Mouse (Mus musculus) C2C12 (cell line): ENCODE results near the gene Llgl2. TPM values are rescaled to one million over a fixed set of nuclear protein-coding genes. Genes with fewer than 3 reads are reported as not detected.

Source experiments
- H3K27me3 ChIP-seq: one replicate; pipeline ENCODE4 v1.6.1; 2011; ENCODE audit not compliant: control insufficient read depth, insufficient read depth, insufficient read length
- H3K36me3 ChIP-seq: one replicate; pipeline ENCODE4 v1.6.1; 2011; ENCODE audit not compliant: control insufficient read depth, insufficient read depth
- H3K4me3 ChIP-seq: one replicate; pipeline ENCODE4 v1.5.1; 2011; ENCODE audit warnings: mild to moderate bottlenecking, control low read depth; ENCODE audit not compliant: poor library complexity, insufficient read depth, severe bottlenecking
- H3K79me2 ChIP-seq: one replicate; pipeline ENCODE4 v1.6.1; 2011; ENCODE audit not compliant: control insufficient read depth, insufficient read depth
- H3K79me3 ChIP-seq: one replicate; pipeline ENCODE4 v1.6.1; 2011; ENCODE audit warnings: low read depth, control low read depth
- H3ac ChIP-seq: one replicate; pipeline ENCODE3; 2011; ENCODE audit warnings: low read depth; ENCODE audit not compliant: control insufficient read depth, insufficient read length
- CEBPB ChIP-seq: IDR thresholded peaks from one replicate; pipeline ENCODE4 v1.6.1; 2011; ENCODE audit warnings: low read depth, mild to moderate bottlenecking, control low read depth, moderate library complexity
- CTCF ChIP-seq: IDR thresholded peaks from one replicate; pipeline ENCODE4 v1.5.1; 2011; ENCODE audit not compliant: control insufficient read depth, insufficient read depth, insufficient read length
- FOSL1 ChIP-seq: IDR thresholded peaks from one replicate; pipeline ENCODE4 v1.8.0; 2011; ENCODE audit warnings: mild to moderate bottlenecking, low read length; ENCODE audit not compliant: poor library complexity, insufficient read depth, severe bottlenecking
- MAX ChIP-seq: IDR thresholded peaks from one replicate; pipeline ENCODE4 v1.6.1; 2011; ENCODE audit warnings: mild to moderate bottlenecking, control low read depth
- MYOD1 ChIP-seq: IDR thresholded peaks from one replicate; pipeline ENCODE4 v1.6.1; 2011; ENCODE audit warnings: low read depth; ENCODE audit not compliant: control insufficient read depth, insufficient read length
- MYOG ChIP-seq: IDR thresholded peaks from one replicate; pipeline ENCODE4 v1.6.1; 2011; ENCODE audit not compliant: control insufficient read depth, insufficient read length; ENCODE audit errors: extremely low read depth
- USF1 ChIP-seq: IDR thresholded peaks from one replicate; pipeline ENCODE4 v1.6.1; 2011; ENCODE audit warnings: low read depth, mild to moderate bottlenecking, control low read depth, moderate library complexity
- polyA plus RNA-seq: library from polyadenylated mRNA; unstranded; fragments of >200 nt; fragmentation: generic; extraction: Trizol; gene quantifications from one replicate; pipeline ENCODE4 v1.2.1, GENCODE M21; 2012; ENCODE audit warnings: missing spikeins

The Llgl2 gene
- polyA plus RNA-seq, 1 experiment: 0.51 TPM

DNA sequence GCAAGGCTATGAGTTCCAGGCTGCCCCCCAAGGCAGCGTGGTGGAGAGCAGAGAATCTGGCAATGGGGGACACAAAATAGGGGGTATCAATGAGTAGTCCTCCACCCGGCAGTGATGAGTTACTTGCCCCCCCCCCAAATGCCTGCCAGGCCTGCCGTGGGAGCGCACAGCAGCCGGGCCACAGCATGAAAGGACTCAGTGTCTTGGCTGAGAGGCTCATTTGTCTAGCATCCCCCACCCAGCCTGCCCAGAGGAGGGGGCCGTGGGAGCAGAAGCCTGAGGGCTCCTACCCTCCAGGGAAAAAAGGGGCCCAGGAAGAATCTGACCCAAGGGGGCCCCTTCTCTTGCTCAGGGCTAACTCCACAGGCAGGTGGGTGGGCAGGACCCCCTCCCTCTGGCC lies 16.5 kb upstream of the Llgl2 start:
- Histone ChIP-seq H3K36me3 (peaks cover 24% of the 10 kb centered on the region), H3ac (no peak overlapping the region), H3K4me3 (no peak overlapping the region), H3K27me3 (no peaks in the 10 kb centered on the region), H3K79me3 (peaks cover 2% of the 10 kb centered on the region), H3K79me2 (no peaks in the 10 kb centered on the region)
- TF ChIP-seq CTCF (no peak), USF1 (no peak), MYOD1 (no peak), FOSL1 (no peak), CEBPB (no peak), MAX (no peak), MYOG (no peak)

- Histone ChIP-seq H3K36me3 (peaks cover 17% of the 10 kb centered on the region), H3K79me2 (no peaks in the 10 kb centered on the region), H3K4me3 (no peak overlapping the region), H3ac (no peak overlapping the region), H3K79me3 (peaks cover 2% of the 10 kb centered on the region), H3K27me3 (no peaks in the 10 kb centered on the region)
- no peak for TF ChIP-seq CTCF
- no peak for TF ChIP-seq FOSL1
- no peak for TF ChIP-seq MYOG
- TF ChIP-seq MAX: no peak
- TF ChIP-seq USF1: no peak
- TF ChIP-seq MYOD1: no peak
- no peak for TF ChIP-seq CEBPB
These were observed 15.9 kb upstream of the Llgl2 start for GRCm38 (mm10) chr11:115807971-115808370.

- H3ac ChIP-seq: no peak overlapping the region
- no peaks in the 10 kb centered on the region for H3K79me2 ChIP-seq
- H3K27me3 ChIP-seq: no peaks in the 10 kb centered on the region
- no peak for TF ChIP-seq MYOG
- TF ChIP-seq CTCF: no peak
- TF ChIP-seq MAX: no peak
- TF ChIP-seq MYOD1: no peak
- TF ChIP-seq CEBPB: no peak
- no peak for TF ChIP-seq FOSL1
- no peak for TF ChIP-seq USF1
- H3K36me3 ChIP-seq: peaks cover 12% of the 10 kb centered on the region
- no peak overlapping the region for H3K4me3 ChIP-seq
- H3K79me3 ChIP-seq: peaks cover 2% of the 10 kb centered on the region
These were observed 15.0 kb upstream of the Llgl2 start for GRCm38 (mm10) chr11:115808696-115809310.

DNA sequence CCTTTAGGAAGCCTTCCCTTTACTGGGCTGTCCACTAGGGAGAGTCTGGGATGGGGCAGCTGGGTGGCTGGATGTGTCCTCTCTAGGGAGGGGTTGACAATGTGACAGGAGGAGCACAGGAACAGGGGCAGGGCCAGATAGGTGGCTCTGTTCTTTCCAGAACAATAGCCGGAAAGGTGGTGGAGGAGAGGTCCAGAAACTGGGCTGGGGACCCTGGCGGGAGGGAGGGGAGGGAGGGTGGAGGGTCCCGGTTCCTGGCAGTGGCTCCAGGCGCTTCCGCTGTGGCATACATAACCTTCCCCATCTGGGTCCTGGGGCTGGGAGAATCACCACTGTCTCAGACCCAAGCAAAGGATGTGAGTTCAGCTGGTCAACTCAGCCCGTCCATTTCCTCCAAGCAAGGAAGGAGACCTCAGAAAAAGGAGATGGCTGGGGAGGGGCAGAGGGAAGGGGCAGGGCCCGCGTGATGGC lies 14.5 kb upstream of the Llgl2 start:
- peaks cover 10% of the 10 kb centered on the region for H3K36me3 ChIP-seq
- no peaks in the 10 kb centered on the region for H3K79me2 ChIP-seq
- H3K79me3 ChIP-seq: peaks cover 2% of the 10 kb centered on the region
- H3K27me3 ChIP-seq: no peaks in the 10 kb centered on the region
- no peak overlapping the region for H3ac ChIP-seq
- no peak for TF ChIP-seq MYOD1
- no peak for TF ChIP-seq MAX
- TF ChIP-seq MYOG: no peak
- TF ChIP-seq CEBPB: no peak
- TF ChIP-seq USF1: no peak
- TF ChIP-seq CTCF: no peak
- TF ChIP-seq FOSL1: no peak
- no peak overlapping the region for H3K4me3 ChIP-seq

DNA sequence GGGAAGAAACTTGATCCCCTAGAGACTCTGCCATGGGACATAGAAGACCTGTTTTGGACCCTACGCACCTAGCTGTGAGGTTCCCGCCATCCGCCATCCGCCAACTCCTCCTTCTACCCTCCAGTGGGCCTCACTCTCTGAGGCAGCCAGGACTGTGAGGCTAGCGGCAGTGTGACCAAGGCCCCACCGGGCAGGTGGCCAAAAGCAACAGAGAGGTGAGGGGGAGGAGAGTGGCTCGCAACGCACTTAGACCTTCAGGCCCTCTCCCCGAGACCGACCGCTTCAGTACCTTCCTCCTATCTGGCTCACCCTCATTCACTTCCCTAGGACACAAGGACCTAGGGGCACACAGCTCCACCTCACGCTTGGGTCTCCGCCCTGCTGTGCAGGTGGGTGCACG lies 13.5 kb upstream of the Llgl2 start:
- Histone ChIP-seq H3K79me3 (peaks cover 3% of the 10 kb centered on the region), H3K36me3 (peaks cover 2% of the 10 kb centered on the region), H3K27me3 (no peaks in the 10 kb centered on the region), H3ac (no peak overlapping the region), H3K79me2 (peaks cover 5% of the 10 kb centered on the region), H3K4me3 (no peak overlapping the region)
- no peak for TF ChIP-seq FOSL1
- TF ChIP-seq CTCF: no peak
- no peak for TF ChIP-seq USF1
- no peak for TF ChIP-seq MAX
- no peak for TF ChIP-seq MYOG
- no peak for TF ChIP-seq CEBPB
- TF ChIP-seq MYOD1: no peak
